Mouse (Mus musculus): ENCODE measurements around the gene Gprin1. TPM values are rescaled to one million over a fixed set of nuclear protein-coding genes. Genes with fewer than 3 reads are reported as not detected.

Gprin1 gene
- polyA plus RNA-seq, 1 experiment from 2014 or later, result 5.8 TPM

DNA sequence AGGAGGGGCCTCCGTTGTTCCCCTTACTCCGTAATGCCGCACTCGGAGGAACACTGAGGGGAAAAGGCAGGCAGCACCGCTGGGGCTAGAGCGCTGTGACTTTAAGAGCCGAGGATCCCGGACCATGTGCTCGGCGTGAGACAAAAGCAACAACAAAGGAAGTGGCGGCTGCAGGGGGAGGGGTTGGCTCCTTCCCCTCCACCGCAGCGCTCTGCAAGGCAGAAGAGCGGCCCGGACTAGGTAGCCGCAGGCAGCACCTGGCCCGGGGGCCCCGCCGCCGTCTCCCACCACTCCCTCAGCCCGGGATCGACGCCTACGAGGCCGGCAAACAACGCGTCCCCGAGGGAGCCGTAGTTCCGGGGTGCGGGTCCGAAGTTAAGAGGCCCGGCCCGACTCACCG, 62.6 kb downstream of the Gprin1 start:
- peak; percentile 72 for ATAC-seq
- Histone ChIP-seq H3K9ac (replicated peaks) (peak overlapping the region; percentile 99), H3K4me1 (replicated peaks) (peaks cover 63% of the 10 kb centered on the region), H3K27ac (peak overlapping the region; percentile 98), H3K4me2 (replicated peaks) (peak overlapping the region; percentile 95), H3K4me3 (replicated peaks) (peak overlapping the region; percentile 95), H3K27me3 (no peaks in the 10 kb centered on the region), H3K9me3 (no peaks in the 10 kb centered on the region), H3K36me3 (peaks cover 22% of the 10 kb centered on the region)
- 0% methylated on average over 35 of the region's 35 CpGs for WGBS

Other genes with a start within 250 kb of the Gprin1 start
- 18.9 and 21.3 TPM in 2 replicates for gene Simc1, start 246.1 kb downstream of the Gprin1 start, polyA plus RNA-seq (2015; fragmentation: Nextera tagmentation; extraction: Ambion mirVana)
- 269 and 271 TPM in 2 replicates for gene 4833439L19Rik, start 184.4 kb downstream of the Gprin1 start, polyA plus RNA-seq (2015; fragmentation: Nextera tagmentation; extraction: Ambion mirVana)
- 76.0 and 84.9 TPM in 2 replicates for gene Arl10, start 174.9 kb downstream of the Gprin1 start, polyA plus RNA-seq (2015; fragmentation: Nextera tagmentation; extraction: Ambion mirVana)
- gene Nop16, start 159.8 kb downstream of the Gprin1 start, polyA plus RNA-seq (2015; fragmentation: Nextera tagmentation; extraction: Ambion mirVana), result 51.2 and 53.2 TPM in 2 replicates
- gene Higd2a, start 159.7 kb downstream of the Gprin1 start, polyA plus RNA-seq (2015; fragmentation: Nextera tagmentation; extraction: Ambion mirVana), result 212 and 224 TPM in 2 replicates
- 84.2 and 91.1 TPM in 2 replicates for gene Cltb, start 138.5 kb downstream of the Gprin1 start, polyA plus RNA-seq (2015; fragmentation: Nextera tagmentation; extraction: Ambion mirVana)
- 74.9 and 79.7 TPM in 2 replicates for gene Faf2, start 128.1 kb downstream of the Gprin1 start, polyA plus RNA-seq (2015; fragmentation: Nextera tagmentation; extraction: Ambion mirVana)
- gene Rnf44, start 56.0 kb downstream of the Gprin1 start, polyA plus RNA-seq (2015; fragmentation: Nextera tagmentation; extraction: Ambion mirVana), result 93.7 and 109 TPM in 2 replicates
- gene Cdhr2, start 48.4 kb downstream of the Gprin1 start, polyA plus RNA-seq (2015; fragmentation: Nextera tagmentation; extraction: Ambion mirVana), result 0.15 TPM in 2 replicates
- gene Sncb, start 16.7 kb upstream of the Gprin1 start, polyA plus RNA-seq (2015; fragmentation: Nextera tagmentation; extraction: Ambion mirVana), result 8.9 and 10.0 TPM in 2 replicates
- not detected in 2 replicates for gene Eif4e1b, start 34.1 kb upstream of the Gprin1 start, polyA plus RNA-seq (2015; fragmentation: Nextera tagmentation; extraction: Ambion mirVana)
- gene Tspan17, start 39.5 kb upstream of the Gprin1 start, polyA plus RNA-seq (2015; fragmentation: Nextera tagmentation; extraction: Ambion mirVana), result 28.3 and 30.5 TPM in 2 replicates
- gene Unc5a, start 199.5 kb upstream of the Gprin1 start, polyA plus RNA-seq (2015; fragmentation: Nextera tagmentation; extraction: Ambion mirVana), result 5.9 and 7.3 TPM in 2 replicates